32 mouse cellular contexts compared by ENCODE assay signal in the genomic region with DNA sequence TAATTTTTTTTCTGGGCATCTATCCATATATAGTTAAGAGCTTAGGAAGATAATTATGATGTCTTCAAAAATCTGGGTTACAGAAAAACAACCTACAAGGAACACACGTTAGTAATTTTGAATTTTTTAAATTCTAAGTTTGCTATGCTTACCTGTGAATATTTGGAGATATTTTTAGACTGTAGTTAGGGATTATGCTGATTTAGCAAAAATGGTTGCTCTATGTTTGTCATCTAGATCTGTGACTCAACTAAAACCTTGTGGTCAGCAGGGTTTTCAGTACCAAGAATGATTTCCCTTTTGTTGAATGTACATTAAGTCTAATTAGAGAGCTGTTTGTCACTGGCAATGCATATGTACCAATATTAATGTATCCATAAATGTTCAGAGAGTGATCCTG.
"Had no signal": no experiment of that assay in that cellular context is flagged by ENCODE, and none has a peak within 500 bp of the region (broad histone marks: within the 10 kb centered on the region; RNA-seq: fewer than 3 reads in every experiment).

No protein-coding gene starts in this region.

- H3K4me2 ChIP-seq: limb, embryonic 12.5 days; limb, embryonic 13.5 days; limb, embryonic 15.5 days; liver, embryonic 11.5 days; liver, embryonic 12.5 days; liver, embryonic 13.5 days; liver, embryonic 15.5 days; lung, embryonic 14.5 days; lung, embryonic 15.5 days; midbrain, embryonic 11.5 days; midbrain, embryonic 12.5 days; midbrain, embryonic 13.5 days; midbrain, embryonic 15.5 days; neural tube, embryonic 12.5 days had no signal

- H3K27me3 ChIP-seq: limb, embryonic 12.5 days; limb, embryonic 13.5 days; limb, embryonic 15.5 days; liver, embryonic 12.5 days; liver, embryonic 13.5 days; liver, embryonic 15.5 days; lung, embryonic 15.5 days; megakaryocyte, embryonic 14.5 days; midbrain, embryonic 12.5 days; midbrain, embryonic 13.5 days; midbrain, embryonic 15.5 days; neural tube, embryonic 12.5 days had no signal

- H3K9ac ChIP-seq: limb, embryonic 12.5 days; limb, embryonic 13.5 days; limb, embryonic 15.5 days; liver, embryonic 12.5 days; liver, embryonic 13.5 days; liver, embryonic 14.5 days; liver, embryonic 15.5 days; liver, postnatal 0 days; lung, embryonic 14.5 days; lung, embryonic 15.5 days; midbrain, embryonic 12.5 days; midbrain, embryonic 13.5 days; midbrain, embryonic 15.5 days; neural tube, embryonic 12.5 days had no signal

- ATAC-seq: liver, embryonic 12.5 days; liver, postnatal 0 days; lung, postnatal 0 days; midbrain, embryonic 13.5 days; midbrain, embryonic 15.5 days; midbrain, embryonic 16.5 days had no signal

- H3K9me3 ChIP-seq: limb, embryonic 10.5 days; limb, embryonic 12.5 days; limb, embryonic 13.5 days; limb, embryonic 15.5 days; liver, embryonic 12.5 days; liver, embryonic 13.5 days; liver, embryonic 15.5 days; lung, embryonic 15.5 days; megakaryocyte, embryonic 14.5 days; midbrain, embryonic 10.5 days; midbrain, embryonic 12.5 days; midbrain, embryonic 13.5 days; midbrain, embryonic 15.5 days; neural tube, embryonic 12.5 days had no signal

- H3K4me3 ChIP-seq: limb, embryonic 10.5 days; limb, embryonic 12.5 days; limb, embryonic 13.5 days; limb, embryonic 15.5 days; liver, embryonic 12.5 days; liver, embryonic 13.5 days; liver, embryonic 15.5 days; lung, embryonic 15.5 days; megakaryocyte, embryonic 14.5 days; midbrain, embryonic 10.5 days; midbrain, embryonic 12.5 days; midbrain, embryonic 13.5 days; midbrain, embryonic 15.5 days; myocyte; neural tube, embryonic 12.5 days had no signal

- DNase-seq: left cerebral cortex, postnatal 4 days; liver; liver, embryonic 13.5 days; liver, postnatal 0 days; lung, adult 18-20 months; lung, adult 2 months; lung, embryonic 14.5 days; lung, postnatal 10 days; lung, postnatal 14 days; lung, postnatal 36 days; lung, postnatal 4 days; midbrain, embryonic 14.5 days had no signal

- H3K4me1 ChIP-seq: limb, embryonic 10.5 days; limb, embryonic 12.5 days; limb, embryonic 13.5 days; limb, embryonic 15.5 days; liver, embryonic 12.5 days; liver, embryonic 13.5 days; liver, embryonic 15.5 days; lung, embryonic 15.5 days; megakaryocyte, embryonic 14.5 days; midbrain, embryonic 10.5 days; midbrain, embryonic 12.5 days; midbrain, embryonic 13.5 days; midbrain, embryonic 15.5 days; neural tube, embryonic 12.5 days had no signal

- H3K36me3 ChIP-seq: limb, embryonic 10.5 days; limb, embryonic 12.5 days; limb, embryonic 13.5 days; limb, embryonic 15.5 days; liver, embryonic 12.5 days; liver, embryonic 13.5 days; liver, embryonic 15.5 days; lung, embryonic 15.5 days; midbrain, embryonic 10.5 days; midbrain, embryonic 12.5 days; midbrain, embryonic 13.5 days; midbrain, embryonic 15.5 days; neural tube, embryonic 12.5 days had no signal

- H3K27ac ChIP-seq: limb, embryonic 10.5 days; limb, embryonic 12.5 days; limb, embryonic 13.5 days; limb, embryonic 15.5 days; liver, embryonic 12.5 days; liver, embryonic 13.5 days; liver, embryonic 14.5 days; liver, embryonic 15.5 days; lung, embryonic 15.5 days; macrophage; midbrain, embryonic 10.5 days; midbrain, embryonic 12.5 days; midbrain, embryonic 13.5 days; midbrain, embryonic 15.5 days; neural tube, embryonic 12.5 days had no signal
